Mouse (Mus musculus) liver, embryonic 11.5 days (tissue): ENCODE results near the gene Tecpr2. TPM values are rescaled to one million over a fixed set of nuclear protein-coding genes. Genes with fewer than 3 reads are reported as not detected.
A peak's percentile ranks its signal among the peaks of the same experiment; 100 is the strongest.

Source experiments
- ATAC-seq: fragments of 200-750 bp; cut with Nextera tagmentation; replicated peaks from 2 replicates; pipeline ENCODE4 v1.8.0; 2017; ENCODE audit warnings: moderate number of reproducible peaks, mild to moderate bottlenecking, moderate TSS enrichment, moderate library complexity; ENCODE audit not compliant: low FRiP score
- DNase-seq: peaks from one replicate; pipeline ENCODE4 v3.0.0-alpha.2; 2017; ENCODE audit warnings: low spot score
- H3K27ac ChIP-seq: fragments of 300-500 bp; sonication (generic); 2 replicates; pipeline ENCODE4 v1.5.1; 2014; ENCODE audit warnings: mild to moderate bottlenecking, low read depth, low read length, control low read depth
- H3K27me3 ChIP-seq: fragments of 300-500 bp; sonication (generic); replicated peaks from 2 replicates; pipeline ENCODE4 v1.6.1; 2014; ENCODE audit warnings: low read length, mixed read lengths; ENCODE audit not compliant: control insufficient read depth, insufficient read depth
- H3K36me3 ChIP-seq: fragments of 300-500 bp; sonication (generic); 2 replicates; pipeline ENCODE4 v1.6.1; 2014; ENCODE audit warnings: mild to moderate bottlenecking, low read length, moderate library complexity, mixed read lengths; ENCODE audit not compliant: control insufficient read depth, insufficient read depth
- H3K4me1 ChIP-seq: fragments of 300-500 bp; sonication (generic); replicated peaks from 2 replicates; pipeline ENCODE4 v1.6.1; 2014; ENCODE audit warnings: low read length, mixed read lengths; ENCODE audit not compliant: control insufficient read depth, insufficient read depth
- H3K4me2 ChIP-seq: fragments of 300-500 bp; sonication (generic); 2 replicates; pipeline ENCODE4 v1.6.1; 2014; ENCODE audit warnings: mild to moderate bottlenecking, control low read depth, moderate library complexity
- H3K4me3 ChIP-seq: fragments of 300-500 bp; sonication (generic); 2 replicates; pipeline ENCODE4 v1.5.1; 2014; ENCODE audit warnings: low read depth, low read length, control low read depth
- H3K9ac ChIP-seq: fragments of 300-500 bp; sonication (generic); 2 replicates; pipeline ENCODE4 v1.6.1; 2014; ENCODE audit warnings: low read depth, low read length, control low read depth
- H3K9me3 ChIP-seq: fragments of 300-500 bp; sonication (generic); 2 replicates; pipeline ENCODE4 v1.6.1; 2016; ENCODE audit warnings: low read length, inconsistent platforms, mixed read lengths; ENCODE audit not compliant: control insufficient read depth
- WGBS: fragments of 180-500 bp; shearing (Covaris S2); extraction: QIAGEN DNeasy Blood & Tissue Kit; methylation state at CpG from one replicate; pipeline ENCODE4 v1.1.7; 2014; 5-methylcytosine and 5-hydroxymethylcytosine counted together
- polyA plus RNA-seq: library from polyadenylated mRNA; unstranded; fragments of >200 nt; fragmentation: Nextera tagmentation; extraction: Ambion mirVana; gene quantifications from 2 replicates; pipeline ENCODE4 v1.2.1, GENCODE M21; 2014

Gene Tecpr2
- polyA plus RNA-seq, 1 experiment from 2014 or later, result 4.7 TPM

GRCm38 (mm10) chr12:110948082-110948909, 59.2 kb downstream of the Tecpr2 start:
- no peak for ATAC-seq
- Histone ChIP-seq H3K27me3 (no peaks in the 10 kb centered on the region), H3K9me3 (no peaks in the 10 kb centered on the region), H3K27ac (no peak overlapping the region), H3K9ac (no peak overlapping the region), H3K4me3 (no peak overlapping the region), H3K4me1 (no peaks in the 10 kb centered on the region), H3K36me3 (peaks cover 8% of the 10 kb centered on the region; the same call in 1 of the 2 replicates), H3K4me2 (no peak overlapping the region)
- DNase-seq, result no peak
- WGBS, result 88% methylated on average over 6 of the region's 6 CpGs

- Histone ChIP-seq H3K4me2 (no peak overlapping the region), H3K9ac (no peak overlapping the region), H3K27ac (no peak overlapping the region), H3K4me3 (no peak overlapping the region), H3K27me3 (no peaks in the 10 kb centered on the region), H3K9me3 (no peaks in the 10 kb centered on the region), H3K36me3 (peaks cover 8% of the 10 kb centered on the region; the same call in 1 of the 2 replicates), H3K4me1 (peaks cover 4% of the 10 kb centered on the region)
- WGBS, result 90% methylated on average over 3 of the region's 3 CpGs
- ATAC-seq (no peak), DNase-seq (no peak)
Measured at GRCm38 (mm10) chr12:110948910-110949201, 59.8 kb downstream of the Tecpr2 start.

- H3K9ac ChIP-seq, result no peak overlapping the region
- no peaks in the 10 kb centered on the region for H3K27me3 ChIP-seq
- no peak overlapping the region for H3K27ac ChIP-seq
- peaks cover 7% of the 10 kb centered on the region; the same call in 1 of the 2 replicates for H3K36me3 ChIP-seq
- peaks cover 9% of the 10 kb centered on the region for H3K4me1 ChIP-seq
- H3K4me2 ChIP-seq, result no peak overlapping the region
- no peak for DNase-seq
- H3K4me3 ChIP-seq, result no peak overlapping the region
- WGBS, result 72% methylated on average over 1 of the region's 1 CpGs
- H3K9me3 ChIP-seq, result no peaks in the 10 kb centered on the region
- ATAC-seq, result no peak
Measured at GRCm38 (mm10) chr12:110949410-110949809, 60.3 kb downstream of the Tecpr2 start.

- no peak overlapping the region for H3K4me3 ChIP-seq
- H3K27me3 ChIP-seq, result no peaks in the 10 kb centered on the region
- DNase-seq (no peak), ATAC-seq (no peak)
- peaks cover 5% of the 10 kb centered on the region; the same call in 1 of the 2 replicates for H3K36me3 ChIP-seq
- peaks cover 12% of the 10 kb centered on the region for H3K4me1 ChIP-seq
- no peak overlapping the region for H3K27ac ChIP-seq
- no peak overlapping the region for H3K9ac ChIP-seq
- WGBS, result 88% methylated on average over 4 of the region's 4 CpGs
- H3K4me2 ChIP-seq, result no peak overlapping the region
- H3K9me3 ChIP-seq, result no peaks in the 10 kb centered on the region
Measured at GRCm38 (mm10) chr12:110950151-110950550, 61.1 kb downstream of the Tecpr2 start.

GRCm38 (mm10) chr12:110951236-110951635, 62.2 kb downstream of the Tecpr2 start:
- Histone ChIP-seq H3K4me1 (peaks cover 12% of the 10 kb centered on the region), H3K27ac (peak overlapping the region; percentile 21; the same call in 1 of the 2 replicates), H3K36me3 (peaks cover 6% of the 10 kb centered on the region; the same call in 1 of the 2 replicates), H3K4me3 (no peak overlapping the region), H3K9ac (no peak overlapping the region), H3K4me2 (no peak overlapping the region), H3K9me3 (no peaks in the 10 kb centered on the region), H3K27me3 (no peaks in the 10 kb centered on the region)
- peak; percentile 70 for ATAC-seq
- WGBS, result 73% methylated on average over 7 of the region's 7 CpGs
- no peak for DNase-seq

- H3K4me1 ChIP-seq, result peaks cover 12% of the 10 kb centered on the region
- H3K9ac ChIP-seq, result no peak overlapping the region
- H3K36me3 ChIP-seq, result peaks cover 7% of the 10 kb centered on the region; the same call in 1 of the 2 replicates
- DNase-seq, result no peak
- no peak overlapping the region for H3K4me2 ChIP-seq
- no peak overlapping the region for H3K27ac ChIP-seq
- ATAC-seq, result no peak
- no peaks in the 10 kb centered on the region for H3K27me3 ChIP-seq
- 81% methylated on average over 6 of the region's 6 CpGs for WGBS
- H3K4me3 ChIP-seq, result no peak overlapping the region
- no peaks in the 10 kb centered on the region for H3K9me3 ChIP-seq
Measured at GRCm38 (mm10) chr12:110952628-110953385, 63.7 kb downstream of the Tecpr2 start.

- DNase-seq (no peak), ATAC-seq (peak; percentile 59; the same call in 1 of the 2 replicates)
- Histone ChIP-seq H3K9me3 (no peaks in the 10 kb centered on the region), H3K4me2 (no peak overlapping the region), H3K4me3 (no peak overlapping the region), H3K27me3 (no peaks in the 10 kb centered on the region), H3K9ac (0 out of 2 replicates have a peak overlapping the region, but pooled peaks have one; percentile 5), H3K36me3 (peaks cover 7% of the 10 kb centered on the region; the same call in 1 of the 2 replicates), H3K4me1 (peaks cover 12% of the 10 kb centered on the region), H3K27ac (no peak overlapping the region)
- WGBS, result 78% methylated on average over 3 of the region's 3 CpGs
Measured at GRCm38 (mm10) chr12:110953443-110953842, 64.4 kb downstream of the Tecpr2 start.

- no peak; the same call in 1 of the 2 replicates for ATAC-seq
- H3K27ac ChIP-seq, result 0 out of 2 replicates have a peak overlapping the region, but pooled peaks have one; percentile 25
Measured at GRCm38 (mm10) chr12:110953900-110954299, 64.8 kb downstream of the Tecpr2 start.

More at GRCm38 (mm10) chr12:110953900-110954299, 64.8 kb downstream of the Tecpr2 start:
- peaks cover 12% of the 10 kb centered on the region for H3K4me1 ChIP-seq
- H3K9me3 ChIP-seq, result no peaks in the 10 kb centered on the region
- H3K36me3 ChIP-seq, result peaks cover 3% of the 10 kb centered on the region; the same call in 1 of the 2 replicates
- H3K4me2 ChIP-seq, result no peak overlapping the region; the same call in 1 of the 2 replicates
- no peaks in the 10 kb centered on the region for H3K27me3 ChIP-seq
- WGBS, result 69% methylated on average over 2 of the region's 2 CpGs
- 0 out of 2 replicates have a peak overlapping the region, but pooled peaks have one; percentile 5 for H3K9ac ChIP-seq
- H3K4me3 ChIP-seq, result no peak overlapping the region
- no peak for DNase-seq
